Mouse (Mus musculus) kidney, adult 2 months (tissue): ENCODE measurements around the gene Eaf1.

Experiments used
- CTCF ChIP-seq: fragments of 200-500 bp; conservative IDR thresholded peaks from 2 replicates; pipeline ENCODE4 v1.5.1; 2011; ENCODE audit warnings: low read depth, mild to moderate bottlenecking, control low read depth, low read length, moderate library complexity, mixed read lengths; ENCODE audit not compliant: insufficient read depth, insufficient read length
- POLR2A ChIP-seq: fragments of 200-500 bp; IDR thresholded peaks from one replicate; pipeline ENCODE4 v1.6.1; 2011; ENCODE audit warnings: low read depth, low read length, control low read depth

DNA sequence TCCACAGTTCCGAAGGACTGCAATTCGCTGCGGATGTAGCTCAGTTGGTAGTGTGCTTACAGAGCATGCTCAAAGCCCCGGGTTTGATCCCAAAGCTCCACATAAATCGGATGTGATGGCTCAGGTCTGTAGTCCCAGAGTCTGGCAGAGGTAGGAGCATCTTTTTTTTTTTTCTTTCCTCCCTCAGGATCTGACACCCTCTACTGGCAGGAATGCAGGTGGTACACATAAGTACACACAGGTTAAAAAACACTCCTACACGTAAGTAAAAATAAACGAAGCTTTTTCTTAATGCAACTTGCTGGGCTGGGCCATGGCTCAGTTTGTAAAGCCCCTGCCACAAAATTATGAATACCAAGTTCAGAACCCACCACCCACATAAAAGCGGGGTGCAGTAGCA, 30.0 kb upstream of the Eaf1 start:
- TF ChIP-seq CTCF (0 out of 2 replicates have a peak, but pooled peaks have one; percentile 21), POLR2A (no peak)
